Mouse (Mus musculus): Measurements from ENCODE around the gene Arhgef15. TPM values are rescaled to one million over a fixed set of nuclear protein-coding genes. Genes with fewer than 3 reads are reported as not detected.
"Not testable (repeated sequence)": the region's sequence is repeated elsewhere in the genome, so short reads cannot be mapped to it uniquely, and the experiment has no call there.

Gene Arhgef15
- polyA plus RNA-seq, 1 experiment from 2014 or later = 13.1 TPM

GRCm38 (mm10) chr11:68968752-68969151 lies 11.5 kb upstream of the Arhgef15 start:
- Histone ChIP-seq H3K4me2 (ENCODE audit: low read depth, low read length) (no peak overlapping the region), H3K9ac (ENCODE audit: low read length) (no peak overlapping the region; the same call in 1 of the 2 replicates)
- no peak for ATAC-seq (replicated peaks; ENCODE audit: extremely low read depth, insufficient read depth, low FRiP score)

GRCm38 (mm10) chr11:68967337-68968282 lies 10.3 kb upstream of the Arhgef15 start, which contains the start of gene Slc25a35:
TSS of gene Slc25a35 (plus strand) at chr11:68968131.
- peaks cover 32% of the 10 kb centered on the region for H3K4me1 ChIP-seq (ENCODE audit: control insufficient read depth, insufficient read depth, low read length)
- under 1% methylated on average over 50 of the region's 50 CpGs for whole genome bisulfite sequencing

More at GRCm38 (mm10) chr11:68968752-68969151, 11.5 kb upstream of the Arhgef15 start:
- 86% methylated on average over 11 of the region's 11 CpGs for WGBS
- Histone ChIP-seq H3K36me3 (ENCODE audit: control insufficient read depth, insufficient read depth) (no peaks in the 10 kb centered on the region), H3K27me3 (ENCODE audit: control insufficient read depth, insufficient read depth, low read length) (no peaks in the 10 kb centered on the region), H3K9me3 (replicated peaks; ENCODE audit: control insufficient read depth, low read length) (no peaks in the 10 kb centered on the region), H3K27ac (ENCODE audit: low read length) (no peak overlapping the region), H3K4me3 (ENCODE audit: low read length) (no peak overlapping the region), H3K4me1 (ENCODE audit: control insufficient read depth, insufficient read depth, low read length) (peaks cover 36% of the 10 kb centered on the region)

GRCm38 (mm10) chr11:68966554-68966953 lies 9.3 kb upstream of the Arhgef15 start:
- Histone ChIP-seq H3K9ac (ENCODE audit: low read length) (no peak overlapping the region), H3K36me3 (ENCODE audit: control insufficient read depth, insufficient read depth) (no peaks in the 10 kb centered on the region), H3K9me3 (replicated peaks; ENCODE audit: control insufficient read depth, low read length) (no peaks in the 10 kb centered on the region), H3K4me2 (ENCODE audit: low read depth, low read length) (no peak overlapping the region), H3K4me1 (ENCODE audit: control insufficient read depth, insufficient read depth, low read length) (peaks cover 25% of the 10 kb centered on the region), H3K4me3 (ENCODE audit: low read length) (no peak overlapping the region), H3K27ac (ENCODE audit: low read length) (no peak overlapping the region), H3K27me3 (ENCODE audit: control insufficient read depth, insufficient read depth, low read length) (no peaks in the 10 kb centered on the region)
- no peak for ATAC-seq (replicated peaks; ENCODE audit: extremely low read depth, insufficient read depth, low FRiP score)
- WGBS = 38% methylated on average over 1 of the region's 1 CpGs

More at GRCm38 (mm10) chr11:68967337-68968282, 10.3 kb upstream of the Arhgef15 start, which contains the start of gene Slc25a35:
- H3K4me2 ChIP-seq (ENCODE audit: low read depth, low read length) = peak within 1 kb of the TSS; percentile 96
- no peaks in the 10 kb centered on the region for H3K9me3 ChIP-seq (replicated peaks; ENCODE audit: control insufficient read depth, low read length)
- H3K9ac ChIP-seq (ENCODE audit: low read length) = peak within 1 kb of the TSS; percentile 74
- H3K27ac ChIP-seq (ENCODE audit: low read length) = peak within 1 kb of the TSS; percentile 43; the same call in 1 of the 2 replicates
- H3K27me3 ChIP-seq (ENCODE audit: control insufficient read depth, insufficient read depth, low read length) = no peaks in the 10 kb centered on the region
- H3K36me3 ChIP-seq (ENCODE audit: control insufficient read depth, insufficient read depth) = no peaks in the 10 kb centered on the region
- peak within 1 kb of the TSS; percentile 75 for H3K4me3 ChIP-seq (ENCODE audit: low read length)
- peak; percentile 92 for ATAC-seq (replicated peaks; ENCODE audit: extremely low read depth, insufficient read depth, low FRiP score)

GRCm38 (mm10) chr11:68965845-68966244 lies 8.6 kb upstream of the Arhgef15 start:
- H3K27me3 ChIP-seq (ENCODE audit: control insufficient read depth, insufficient read depth, low read length) = no peaks in the 10 kb centered on the region
- ATAC-seq (replicated peaks; ENCODE audit: extremely low read depth, insufficient read depth, low FRiP score) = no peak
- H3K9ac ChIP-seq (ENCODE audit: low read length) = no peak overlapping the region
- H3K27ac ChIP-seq (ENCODE audit: low read length) = no peak overlapping the region
- no peaks in the 10 kb centered on the region for H3K36me3 ChIP-seq (ENCODE audit: control insufficient read depth, insufficient read depth)
- no peak overlapping the region for H3K4me2 ChIP-seq (ENCODE audit: low read depth, low read length)
- WGBS = 24% methylated on average over 3 of the region's 3 CpGs
- H3K4me3 ChIP-seq (ENCODE audit: low read length) = no peak overlapping the region
- H3K9me3 ChIP-seq (replicated peaks; ENCODE audit: control insufficient read depth, low read length) = no peaks in the 10 kb centered on the region
- H3K4me1 ChIP-seq (ENCODE audit: control insufficient read depth, insufficient read depth, low read length) = peaks cover 18% of the 10 kb centered on the region

- Histone ChIP-seq H3K4me2 (ENCODE audit: low read depth, low read length) (no peak overlapping the region), H3K9me3 (replicated peaks; ENCODE audit: control insufficient read depth, low read length) (no peaks in the 10 kb centered on the region), H3K27me3 (ENCODE audit: control insufficient read depth, insufficient read depth, low read length) (no peaks in the 10 kb centered on the region), H3K4me1 (ENCODE audit: control insufficient read depth, insufficient read depth, low read length) (peaks cover 11% of the 10 kb centered on the region), H3K9ac (ENCODE audit: low read length) (no peak overlapping the region), H3K36me3 (ENCODE audit: control insufficient read depth, insufficient read depth) (no peaks in the 10 kb centered on the region), H3K27ac (ENCODE audit: low read length) (no peak overlapping the region), H3K4me3 (ENCODE audit: low read length) (no peak overlapping the region)
- no peak for ATAC-seq (replicated peaks; ENCODE audit: extremely low read depth, insufficient read depth, low FRiP score)
These were observed 7.8 kb upstream of the Arhgef15 start for GRCm38 (mm10) chr11:68965050-68965449.

GRCm38 (mm10) chr11:68963405-68963804 lies 6.1 kb upstream of the Arhgef15 start:
- Histone ChIP-seq H3K9me3 (replicated peaks; ENCODE audit: control insufficient read depth, low read length) (no peaks in the 10 kb centered on the region), H3K27ac (ENCODE audit: low read length) (no peak overlapping the region), H3K36me3 (ENCODE audit: control insufficient read depth, insufficient read depth) (no peaks in the 10 kb centered on the region), H3K4me3 (ENCODE audit: low read length) (no peak overlapping the region), H3K9ac (ENCODE audit: low read length) (no peak overlapping the region), H3K4me1 (ENCODE audit: control insufficient read depth, insufficient read depth, low read length) (peaks cover 8% of the 10 kb centered on the region), H3K4me2 (ENCODE audit: low read depth, low read length) (no peak overlapping the region), H3K27me3 (ENCODE audit: control insufficient read depth, insufficient read depth, low read length) (no peaks in the 10 kb centered on the region)
- WGBS = 66% methylated on average over 2 of the region's 2 CpGs
- no peak for ATAC-seq (replicated peaks; ENCODE audit: extremely low read depth, insufficient read depth, low FRiP score)

- ATAC-seq (replicated peaks; ENCODE audit: extremely low read depth, insufficient read depth, low FRiP score); H3K27me3 ChIP-seq (ENCODE audit: control insufficient read depth, insufficient read depth, low read length); H3K9ac ChIP-seq (ENCODE audit: low read length); H3K4me2 ChIP-seq (ENCODE audit: low read depth, low read length); H3K4me1 ChIP-seq (ENCODE audit: control insufficient read depth, insufficient read depth, low read length); H3K9me3 ChIP-seq (replicated peaks; ENCODE audit: control insufficient read depth, low read length); H3K36me3 ChIP-seq (ENCODE audit: control insufficient read depth, insufficient read depth); H3K27ac ChIP-seq (ENCODE audit: low read length); H3K4me3 ChIP-seq (ENCODE audit: low read length): not testable (repeated sequence)
- WGBS = 29% methylated on average over 11 of the region's 11 CpGs
These were observed 4.9 kb upstream of the Arhgef15 start for GRCm38 (mm10) chr11:68962159-68962558.

GRCm38 (mm10) chr11:68961596-68961995 lies 4.3 kb upstream of the Arhgef15 start:
- H3K27ac ChIP-seq (ENCODE audit: low read length) = no peak overlapping the region
- no peaks in the 10 kb centered on the region for H3K9me3 ChIP-seq (replicated peaks; ENCODE audit: control insufficient read depth, low read length)
- H3K36me3 ChIP-seq (ENCODE audit: control insufficient read depth, insufficient read depth) = no peaks in the 10 kb centered on the region
- no peaks in the 10 kb centered on the region for H3K27me3 ChIP-seq (ENCODE audit: control insufficient read depth, insufficient read depth, low read length)
- ATAC-seq (replicated peaks; ENCODE audit: extremely low read depth, insufficient read depth, low FRiP score) = no peak
- 67% methylated on average over 3 of the region's 3 CpGs for WGBS
- no peak overlapping the region for H3K9ac ChIP-seq (ENCODE audit: low read length)
- no peak overlapping the region for H3K4me3 ChIP-seq (ENCODE audit: low read length)
- no peaks in the 10 kb centered on the region for H3K4me1 ChIP-seq (ENCODE audit: control insufficient read depth, insufficient read depth, low read length)
- H3K4me2 ChIP-seq (ENCODE audit: low read depth, low read length) = no peak overlapping the region

- H3K4me3 ChIP-seq (ENCODE audit: low read length) = peak overlapping the region; percentile 46
- WGBS = 90% methylated on average over 1 of the region's 1 CpGs
- H3K27me3 ChIP-seq (ENCODE audit: control insufficient read depth, insufficient read depth, low read length) = peaks cover 11% of the 10 kb centered on the region
- no peak for ATAC-seq (replicated peaks; ENCODE audit: extremely low read depth, insufficient read depth, low FRiP score)
- no peak overlapping the region for H3K9ac ChIP-seq (ENCODE audit: low read length)
- H3K4me1 ChIP-seq (ENCODE audit: control insufficient read depth, insufficient read depth, low read length) = peaks cover 4% of the 10 kb centered on the region; the same call in 1 of the 2 replicates
- H3K36me3 ChIP-seq (ENCODE audit: control insufficient read depth, insufficient read depth) = no peaks in the 10 kb centered on the region
- H3K27ac ChIP-seq (ENCODE audit: low read length) = no peak overlapping the region; the same call in 1 of the 2 replicates
- H3K4me2 ChIP-seq (ENCODE audit: low read depth, low read length) = peak overlapping the region; percentile 41
- H3K9me3 ChIP-seq (replicated peaks; ENCODE audit: control insufficient read depth, low read length) = no peaks in the 10 kb centered on the region
These were observed 691 bp upstream of the Arhgef15 start for GRCm38 (mm10) chr11:68957971-68958370.
